Mouse (Mus musculus): ENCODE measurements around the gene Ggt7. TPM values are rescaled to one million over a fixed set of nuclear protein-coding genes. Genes with fewer than 3 reads are reported as not detected.

Ggt7 gene
- 1 to 10 TPM; 6.2 to 8.3 TPM for polyA plus RNA-seq (2017; shearing (Covaris generic))

GRCm38 (mm10) chr2:155517455-155518423 lies at the start of gene Ggt7, which contains the start of gene Acss2:
Gene Ggt7 (minus strand): TSS chr2:155518237.
Gene Acss2 (plus strand): TSS chr2:155517948.

GRCm38 (mm10) chr2:155473570-155474088 lies 44.4 kb downstream of the Ggt7 start, which contains the start of gene Ncoa6:
Gene Ncoa6 (minus strand): TSS chr2:155473894.

Other genes starting within 250 kb of the Ggt7 start
- gene Map1lc3a, start 241.9 kb downstream of the Ggt7 start, polyA plus RNA-seq (2017; shearing (Covaris generic)) = 10 to 100 TPM; 14.2 to 14.8 TPM
- 10 to 100 TPM; 42.5 to 44.1 TPM for gene Pigu, start 160.8 kb downstream of the Ggt7 start, polyA plus RNA-seq (2017; shearing (Covaris generic))
- gene Trp53inp2, start 137.2 kb downstream of the Ggt7 start, polyA plus RNA-seq (2017; shearing (Covaris generic)) = 1 to 10 TPM; 2.0 to 3.9 TPM
- gene Ncoa6, start 44.3 kb downstream of the Ggt7 start, polyA plus RNA-seq (2017; shearing (Covaris generic)) = 10 to 100 TPM; 22.8 to 22.9 TPM
- gene Acss2, start 289 bp downstream of the Ggt7 start, polyA plus RNA-seq (2017; shearing (Covaris generic)) = 10 to 100 TPM; 55.1 to 66.8 TPM
- gene Gss, start 74.6 kb upstream of the Ggt7 start, polyA plus RNA-seq (2017; shearing (Covaris generic)) = 10 to 100 TPM; 15.6 to 15.7 TPM
- under 1 TPM in 1 of 2 experiments, not detected in 1; 0.02 TPM for gene Myh7b, start 93.0 kb upstream of the Ggt7 start, polyA plus RNA-seq (2017; shearing (Covaris generic))
- 100 to 1,000 TPM; 208 to 271 TPM for gene Trpc4ap, start 174.1 kb upstream of the Ggt7 start, polyA plus RNA-seq (2017; shearing (Covaris generic))
- 10 to 100 TPM; 65.5 to 66.5 TPM for gene Edem2, start 211.2 kb upstream of the Ggt7 start, polyA plus RNA-seq (2017; shearing (Covaris generic))
- not detected for gene Gm17581, start 217.6 kb upstream of the Ggt7 start, polyA plus RNA-seq (2017; shearing (Covaris generic))
- under 1 TPM; 0.36 to 0.87 TPM for gene Procr, start 232.9 kb upstream of the Ggt7 start, polyA plus RNA-seq (2017; shearing (Covaris generic))